Mouse (Mus musculus) stomach, postnatal 0 days (tissue): Measurements from ENCODE around the gene 1190005I06Rik.
A peak's percentile ranks its signal among the peaks of the same experiment; 100 is the strongest.

ENCODE experiments used
- CTCF ChIP-seq: IDR thresholded peaks from 2 replicates; pipeline ENCODE4 v1.5.1; 2016; ENCODE audit warnings: antibody characterized with exemption, low read depth, mild to moderate bottlenecking, moderate library complexity
- EP300 ChIP-seq: optimal IDR thresholded peaks from 2 replicates; pipeline ENCODE3; 2016; ENCODE audit warnings: antibody characterized with exemption

GRCm38 (mm10) chr8:120618110-120618509 is 29.3 kb downstream of the 1190005I06Rik start:
- peak; percentile 92 for TF ChIP-seq CTCF
- no peak for TF ChIP-seq EP300
